Mouse (Mus musculus) intestine, postnatal 0 days (tissue): Measurements from ENCODE around the gene Cbln4. TPM values are rescaled to one million over a fixed set of nuclear protein-coding genes. Genes with fewer than 3 reads are reported as not detected.

ENCODE experiments used
- ATAC-seq: fragments of 200-750 bp; cut with Nextera tagmentation; 2 replicates; pipeline ENCODE4 v1.8.0; 2017; ENCODE audit warnings: mild to moderate bottlenecking, moderate TSS enrichment, moderate library complexity
- H3K27ac ChIP-seq: fragments of 300-500 bp; sonication (generic); 2 replicates; pipeline ENCODE4 v1.5.1; 2014; ENCODE audit warnings: mild to moderate bottlenecking, low read depth, low read length, moderate library complexity
- H3K27me3 ChIP-seq: fragments of 300-500 bp; sonication (generic); replicated peaks from 2 replicates; pipeline ENCODE4 v1.6.1; 2014; ENCODE audit warnings: low read length, mixed read lengths; ENCODE audit not compliant: control insufficient read depth, insufficient read depth
- H3K36me3 ChIP-seq: fragments of 300-500 bp; sonication (generic); 2 replicates; pipeline ENCODE4 v1.6.1; 2014; ENCODE audit warnings: mild to moderate bottlenecking, moderate library complexity; ENCODE audit not compliant: control insufficient read depth, insufficient read depth
- H3K4me1 ChIP-seq: fragments of 300-500 bp; sonication (generic); replicated peaks from 2 replicates; pipeline ENCODE4 v1.6.1; 2014; ENCODE audit warnings: antibody characterized with exemption, low read length, mixed read lengths; ENCODE audit not compliant: control insufficient read depth, insufficient read depth
- H3K4me2 ChIP-seq: fragments of 300-500 bp; sonication (generic); replicated peaks from 2 replicates; pipeline ENCODE4 v1.6.1; 2014; ENCODE audit warnings: low read depth, mild to moderate bottlenecking, moderate library complexity
- H3K4me3 ChIP-seq: fragments of 300-500 bp; sonication (generic); 2 replicates; pipeline ENCODE4 v1.5.1; 2014; ENCODE audit warnings: low read depth, low read length
- H3K9ac ChIP-seq: fragments of 300-500 bp; sonication (generic); 2 replicates; pipeline ENCODE4 v1.6.1; 2014; ENCODE audit warnings: mild to moderate bottlenecking, low read depth, low read length
- H3K9me3 ChIP-seq: fragments of 300-500 bp; sonication (generic); 2 replicates; pipeline ENCODE4 v1.6.1; 2016; ENCODE audit warnings: mixed run types; ENCODE audit not compliant: control insufficient read depth
- CTCF ChIP-seq: sonication (generic); IDR thresholded peaks from 2 replicates; pipeline ENCODE4 v1.5.1; 2016; ENCODE audit warnings: low read depth, mild to moderate bottlenecking, control low read depth, antibody characterized with exemption, moderate library complexity
- WGBS: fragments of 180-500 bp; shearing (Covaris S2); extraction: QIAGEN DNeasy Blood & Tissue Kit; methylation state at CpG from one replicate; pipeline ENCODE4 v1.1.7; 2014; 5-methylcytosine and 5-hydroxymethylcytosine counted together
- polyA plus RNA-seq: library from polyadenylated mRNA; unstranded; fragments of >200 nt; fragmentation: Nextera tagmentation; extraction: Ambion mirVana; gene quantifications from 2 replicates; pipeline ENCODE4 v1.2.1, GENCODE M21; 2015

Gene Cbln4
- polyA plus RNA-seq, 1 experiment from 2014 or later: 0.33 TPM

DNA sequence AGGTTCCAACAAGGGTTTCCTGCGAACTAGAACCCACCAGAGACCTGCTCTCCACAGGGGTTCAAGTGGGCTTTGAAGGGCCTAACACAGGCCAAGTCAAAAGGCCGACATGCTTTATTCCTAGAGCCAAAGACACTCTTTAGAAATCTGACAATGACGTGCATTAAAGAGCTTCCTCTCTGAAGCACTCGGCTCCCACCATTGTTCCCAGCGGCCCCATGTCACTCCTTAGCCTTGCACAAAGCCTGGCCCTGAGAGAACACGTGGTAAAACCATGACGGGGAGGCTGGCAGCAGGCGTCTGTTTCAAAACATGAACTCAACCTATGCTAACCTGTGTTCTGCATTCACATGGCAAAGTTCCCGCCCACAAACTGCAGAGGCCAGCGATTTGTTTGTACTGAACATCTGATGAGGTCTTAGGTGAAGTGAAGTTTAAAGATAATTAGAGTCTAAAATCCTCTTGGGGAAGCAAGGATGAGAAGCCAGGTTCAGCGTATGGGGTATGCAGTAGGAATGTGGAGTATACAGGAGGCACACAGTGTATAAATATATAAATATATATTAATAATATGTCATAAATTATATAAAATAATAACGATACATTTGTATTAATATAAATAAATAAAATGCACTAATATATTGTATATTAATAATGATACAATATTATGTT lies 17.7 kb downstream of the Cbln4 start:
- 77% methylated on average over 12 of the region's 12 CpGs for WGBS
- H3K27ac ChIP-seq: no peak overlapping the region
- no peak overlapping the region for H3K9ac ChIP-seq
- no peak for TF ChIP-seq CTCF
- H3K36me3 ChIP-seq: no peaks in the 10 kb centered on the region
- H3K27me3 ChIP-seq: no peaks in the 10 kb centered on the region
- no peak for ATAC-seq
- H3K9me3 ChIP-seq: no peaks in the 10 kb centered on the region
- H3K4me1 ChIP-seq: no peaks in the 10 kb centered on the region
- no peak overlapping the region for H3K4me3 ChIP-seq
- no peak overlapping the region for H3K4me2 ChIP-seq

- WGBS: 96% methylated on average over 10 of the region's 10 CpGs
- Histone ChIP-seq H3K4me1 (no peaks in the 10 kb centered on the region), H3K9ac (no peak overlapping the region), H3K27me3 (no peaks in the 10 kb centered on the region), H3K36me3 (no peaks in the 10 kb centered on the region), H3K9me3 (no peaks in the 10 kb centered on the region), H3K27ac (no peak overlapping the region), H3K4me2 (no peak overlapping the region), H3K4me3 (no peak overlapping the region)
- ATAC-seq: no peak
- TF ChIP-seq CTCF: no peak
Observed at GRCm38 (mm10) chr2:172006726-172007125, 36.5 kb downstream of the Cbln4 start.

- H3K9ac ChIP-seq: no peak overlapping the region
- H3K27me3 ChIP-seq: no peaks in the 10 kb centered on the region
- H3K27ac ChIP-seq: no peak overlapping the region
- H3K4me1 ChIP-seq: no peaks in the 10 kb centered on the region
- no peak overlapping the region for H3K4me3 ChIP-seq
- no peak overlapping the region for H3K4me2 ChIP-seq
- no peaks in the 10 kb centered on the region for H3K9me3 ChIP-seq
- 0 out of 2 replicates have a peak, but pooled peaks have one; percentile 6 for TF ChIP-seq CTCF
- 6% methylated on average over 7 of the region's 7 CpGs for WGBS
- ATAC-seq: no peak
- H3K36me3 ChIP-seq: no peaks in the 10 kb centered on the region
Observed at GRCm38 (mm10) chr2:172005970-172006369, 37.3 kb downstream of the Cbln4 start.

DNA sequence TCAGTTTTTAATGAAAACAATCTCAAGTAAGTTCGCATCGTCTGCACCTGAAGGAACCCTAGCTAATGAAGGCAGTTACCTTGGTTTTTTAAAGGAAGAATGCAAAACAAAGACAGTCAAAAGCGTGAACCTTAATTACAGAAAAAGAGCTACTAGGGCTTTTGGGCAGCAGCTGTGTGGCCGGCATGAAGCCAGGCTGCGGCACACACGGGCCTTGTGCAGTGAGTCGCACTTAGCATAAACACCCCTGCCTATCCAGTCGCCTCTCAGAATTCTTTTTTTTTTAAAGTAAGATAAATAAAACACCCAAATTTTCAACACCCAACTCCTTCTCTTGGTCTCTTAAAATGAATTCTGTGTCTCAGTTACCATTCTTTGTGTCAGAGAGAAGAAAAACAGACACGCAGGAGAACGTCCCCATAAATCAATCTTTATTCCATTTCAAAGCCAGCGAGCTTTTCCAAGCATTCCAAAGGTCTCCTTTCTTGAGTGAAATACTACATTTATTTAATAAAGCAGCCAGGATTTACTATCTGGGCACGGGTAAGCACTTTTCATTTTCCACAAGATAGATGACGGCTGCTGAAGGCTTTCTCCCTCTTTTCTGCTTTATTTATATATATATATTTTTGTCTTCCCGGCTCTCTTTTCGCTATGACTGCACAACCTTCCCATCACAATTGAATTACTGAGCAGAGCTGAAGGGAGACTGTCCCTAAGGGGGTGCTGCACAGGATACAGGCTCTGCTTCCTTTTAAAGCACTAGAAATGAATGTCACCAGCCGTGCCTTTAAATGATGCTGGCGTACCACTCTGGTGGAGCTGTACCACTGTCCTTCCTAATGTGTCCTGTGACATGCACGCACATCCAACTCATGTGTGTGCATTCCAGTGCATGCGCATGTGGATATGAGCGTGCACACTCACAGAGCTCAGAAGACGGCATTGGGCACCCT lies 39.0 kb downstream of the Cbln4 start:
- no peak for ATAC-seq
- Histone ChIP-seq H3K4me1 (no peaks in the 10 kb centered on the region), H3K27ac (no peak overlapping the region), H3K27me3 (no peaks in the 10 kb centered on the region), H3K36me3 (no peaks in the 10 kb centered on the region), H3K9me3 (no peaks in the 10 kb centered on the region), H3K4me2 (no peak overlapping the region), H3K4me3 (no peak overlapping the region), H3K9ac (no peak overlapping the region)
- WGBS: 54% methylated on average over 21 of the region's 21 CpGs
- no peak for TF ChIP-seq CTCF

DNA sequence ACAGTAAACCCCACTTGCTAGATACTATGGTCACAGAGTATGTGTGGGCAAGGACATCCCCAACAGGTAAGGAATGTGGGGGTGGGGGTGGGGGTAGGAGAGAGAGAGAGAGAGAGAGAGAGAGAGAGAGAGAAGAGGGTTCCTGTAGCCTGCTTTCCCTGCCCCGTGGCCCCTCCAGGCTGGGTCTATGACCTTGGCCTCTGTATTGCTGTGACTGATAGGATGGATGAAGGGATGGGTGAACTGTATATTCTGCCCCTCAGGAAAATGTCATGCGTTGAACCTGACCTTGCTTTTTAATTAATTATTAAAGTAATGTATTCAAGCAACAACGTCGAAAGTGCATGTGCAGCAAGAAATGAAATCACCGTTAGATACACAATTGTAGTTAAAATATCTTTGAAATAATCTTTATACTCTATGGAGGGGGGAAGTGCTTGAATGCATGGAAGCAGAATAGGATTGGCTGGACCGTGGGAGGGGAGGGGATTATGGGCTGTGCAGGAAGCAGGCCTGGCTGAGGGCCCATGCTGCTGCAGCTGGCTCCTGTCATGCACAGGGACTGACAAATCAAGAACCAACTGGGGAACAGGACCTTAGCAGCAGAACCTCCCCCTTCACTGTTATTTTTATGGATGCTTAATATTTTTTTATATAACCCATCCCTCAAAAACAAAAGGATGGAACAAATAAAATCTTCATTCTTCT lies 46.1 kb downstream of the Cbln4 start:
- H3K36me3 ChIP-seq: no peaks in the 10 kb centered on the region
- H3K4me3 ChIP-seq: no peak overlapping the region
- no peaks in the 10 kb centered on the region for H3K27me3 ChIP-seq
- TF ChIP-seq CTCF: no peak
- H3K9ac ChIP-seq: no peak overlapping the region
- H3K4me2 ChIP-seq: no peak overlapping the region
- 46% methylated on average over 6 of the region's 6 CpGs for WGBS
- no peak for ATAC-seq
- no peaks in the 10 kb centered on the region for H3K9me3 ChIP-seq
- no peaks in the 10 kb centered on the region for H3K4me1 ChIP-seq
- H3K27ac ChIP-seq: no peak overlapping the region

GRCm38 (mm10) chr2:171994861-171995260 lies 48.4 kb downstream of the Cbln4 start:
- Histone ChIP-seq H3K9ac (no peak overlapping the region), H3K27ac (no peak overlapping the region), H3K36me3 (no peaks in the 10 kb centered on the region), H3K4me1 (no peaks in the 10 kb centered on the region), H3K9me3 (no peaks in the 10 kb centered on the region), H3K4me2 (no peak overlapping the region), H3K27me3 (no peaks in the 10 kb centered on the region), H3K4me3 (no peak overlapping the region)
- WGBS: 70% methylated on average over 6 of the region's 6 CpGs
- ATAC-seq: no peak
- peak; percentile 38 for TF ChIP-seq CTCF
